7 mouse cellular contexts compared by ENCODE assay signal in the genomic region with DNA sequence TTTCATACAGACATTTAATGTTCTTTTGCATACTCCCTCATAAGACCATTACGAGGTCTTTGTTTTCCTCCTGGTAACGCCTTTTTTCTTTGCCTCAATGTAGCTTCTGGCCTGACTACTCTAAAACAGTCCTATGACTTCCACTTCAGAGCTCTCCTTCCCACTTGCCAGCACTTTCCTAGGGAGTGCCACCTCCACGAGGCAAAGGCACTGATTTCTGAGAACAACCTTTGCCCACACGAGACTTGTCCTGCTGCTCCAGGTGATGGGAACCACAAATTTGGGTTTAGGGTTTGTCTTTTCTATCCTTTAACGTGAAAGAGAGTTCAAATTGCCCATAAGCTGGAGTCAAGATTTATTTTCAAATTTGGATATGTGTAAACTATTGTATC. TPM values are rescaled to one million over a fixed set of nuclear protein-coding genes. Genes with fewer than 3 reads are reported as not detected.
A peak's percentile ranks its signal among the peaks of the same experiment; 100 is the strongest.
DNase-seq lines count a peak whose midpoint lies in the region; ATAC-seq and TF ChIP-seq lines count a peak whose summit lies in the region.

No protein-coding gene starts in this region.

- peak overlapping the region; percentile 60 for H3K4me2 ChIP-seq in forebrain, embryonic 14.5 days (ENCODE audit: low read length)
- H3K4me2 ChIP-seq in liver, embryonic 13.5 days, result peak overlapping the region; percentile 71

- H3K36me3 ChIP-seq in spleen, adult 2 months (ENCODE audit: control insufficient read depth, insufficient read depth, low read length), result peaks cover 56% of the 10 kb centered on the region
- H3K36me3 ChIP-seq in forebrain, embryonic 14.5 days (ENCODE audit: control insufficient read depth, insufficient read depth, low read length), result peaks cover 74% of the 10 kb centered on the region
- peaks cover 77% of the 10 kb centered on the region for H3K36me3 ChIP-seq in liver, embryonic 13.5 days

- peak overlapping the region; percentile 62 for H3K9ac ChIP-seq in forebrain, embryonic 14.5 days (ENCODE audit: low read length)
- H3K9ac ChIP-seq in liver, embryonic 13.5 days, result peak overlapping the region; percentile 75

- 33% methylated on average over 5 of the region's 5 CpGs for whole genome bisulfite sequencing in spleen, adult 2 months
- WGBS in forebrain, embryonic 14.5 days, result 48% methylated on average over 5 of the region's 5 CpGs
- 36% methylated on average over 5 of the region's 5 CpGs for WGBS in liver, embryonic 13.5 days (ENCODE audit: insufficient replicate concordance)

- no peaks in the 10 kb centered on the region for H3K9me3 ChIP-seq in forebrain, embryonic 14.5 days (replicated peaks; ENCODE audit: control insufficient read depth, low read length)
- H3K9me3 ChIP-seq in liver, embryonic 13.5 days (replicated peaks), result no peaks in the 10 kb centered on the region

- no peak for ATAC-seq in forebrain, embryonic 14.5 days
- no peak for ATAC-seq in liver, embryonic 13.5 days (ENCODE audit: low read depth)
- no peak for ATAC-seq in frontal cortex, adult (ENCODE audit: low TSS enrichment)

- H3K27me3 ChIP-seq in spleen, adult 2 months (ENCODE audit: control insufficient read depth, insufficient read depth, low read length), result no peaks in the 10 kb centered on the region
- no peaks in the 10 kb centered on the region for H3K27me3 ChIP-seq in forebrain, embryonic 14.5 days (replicated peaks; ENCODE audit: control insufficient read depth, insufficient read depth, low read length)
- no peaks in the 10 kb centered on the region for H3K27me3 ChIP-seq in liver, embryonic 13.5 days

- peak overlapping the region; percentile 88 for H3K27ac ChIP-seq in spleen, adult 2 months (ENCODE audit: insufficient read depth, low read length)
- H3K27ac ChIP-seq in forebrain, embryonic 14.5 days (ENCODE audit: low read depth, low read length), result peak overlapping the region; percentile 83
- peak overlapping the region; percentile 87 for H3K27ac ChIP-seq in liver, embryonic 13.5 days

- TF ChIP-seq POLR2A in spleen, adult 2 months (IDR thresholded peaks at IDR 0.05; ENCODE audit: low read depth, low read length), result no peak

- TF ChIP-seq CTCF in spleen, adult 2 months (IDR thresholded peaks at IDR 0.05; ENCODE audit: extremely low read depth, insufficient read depth, insufficient read length, insufficient replicate concordance), result no peak

- no peak for DNase-seq in spleen, adult 2 months (ENCODE audit: low read depth in 1 of 2, low spot score in 2 of 2)
- no peak for DNase-seq in spleen, adult 18-20 months
- no peak for DNase-seq in forebrain, embryonic 14.5 days (ENCODE audit: low spot score)
- no peak for DNase-seq in liver, embryonic 13.5 days
- no peak for DNase-seq in urinary bladder, postnatal 10 days (ENCODE audit: low spot score)
- no peak for DNase-seq in adrenal gland, adult (ENCODE audit: inconsistent age in 2 of 2, low spot score in 1 of 2)

- peak overlapping the region; percentile 66 for H3K4me3 ChIP-seq in spleen, adult 2 months (ENCODE audit: extremely low read depth, insufficient read depth, insufficient read length)
- peak overlapping the region; percentile 80 for H3K4me3 ChIP-seq in forebrain, embryonic 14.5 days (ENCODE audit: low read depth, low read length)
- H3K4me3 ChIP-seq in liver, embryonic 13.5 days (replicated peaks), result peak overlapping the region; percentile 67

- H3K4me1 ChIP-seq in spleen, adult 2 months (ENCODE audit: control insufficient read depth, insufficient read depth, insufficient read length), result peaks cover 2% of the 10 kb centered on the region; the same call in 1 of the 2 replicates
- peaks cover 10% of the 10 kb centered on the region for H3K4me1 ChIP-seq in forebrain, embryonic 14.5 days (ENCODE audit: control insufficient read depth, insufficient read depth, low read length)
- peaks cover 39% of the 10 kb centered on the region for H3K4me1 ChIP-seq in liver, embryonic 13.5 days (replicated peaks)

RNA-seq across cellular contexts. Expression of gene Eef1g, which starts 0.6 kb away (rescaled TPM):
- 206 and 242 TPM in 2 replicates for polyA plus RNA-seq in spleen, adult 2 months (2012; rRNA removed)
- polyA plus RNA-seq in forebrain, embryonic 14.5 days (2014; fragmentation: Nextera tagmentation; extraction: Ambion mirVana), result 356 and 360 TPM in 2 replicates
- 298 and 320 TPM in 2 replicates for polyA plus RNA-seq in liver, embryonic 13.5 days (2015; fragmentation: Nextera tagmentation; extraction: Ambion mirVana)

RNA-seq across cellular contexts. Expression of gene Tut1, which starts 12.5 kb away (rescaled TPM):
- polyA plus RNA-seq in spleen, adult 2 months (2012; rRNA removed), result 18.3 and 22.3 TPM in 2 replicates
- 24.2 and 26.4 TPM in 2 replicates for polyA plus RNA-seq in forebrain, embryonic 14.5 days (2014; fragmentation: Nextera tagmentation; extraction: Ambion mirVana)
- 18.7 and 20.2 TPM in 2 replicates for polyA plus RNA-seq in liver, embryonic 13.5 days (2015; fragmentation: Nextera tagmentation; extraction: Ambion mirVana)

RNA-seq across cellular contexts. Expression of gene Ahnak, which starts 22.9 kb away (rescaled TPM):
- polyA plus RNA-seq in spleen, adult 2 months (2012; rRNA removed), result 6.9 and 8.0 TPM in 2 replicates
- 2.6 and 4.5 TPM in 2 replicates for polyA plus RNA-seq in forebrain, embryonic 14.5 days (2014; fragmentation: Nextera tagmentation; extraction: Ambion mirVana)
- polyA plus RNA-seq in liver, embryonic 13.5 days (2015; fragmentation: Nextera tagmentation; extraction: Ambion mirVana), result 1.4 and 1.6 TPM in 2 replicates

RNA-seq across cellular contexts. Expression of gene Mta2, which starts 24.5 kb away (rescaled TPM):
- polyA plus RNA-seq in spleen, adult 2 months (2012; rRNA removed), result 35.0 and 37.7 TPM in 2 replicates
- polyA plus RNA-seq in forebrain, embryonic 14.5 days (2014; fragmentation: Nextera tagmentation; extraction: Ambion mirVana), result 57.1 and 57.4 TPM in 2 replicates
- polyA plus RNA-seq in liver, embryonic 13.5 days (2015; fragmentation: Nextera tagmentation; extraction: Ambion mirVana), result 99.5 and 114 TPM in 2 replicates

RNA-seq across cellular contexts. Expression of gene Eml3, which starts 36.8 kb away (rescaled TPM):
- polyA plus RNA-seq in spleen, adult 2 months (2012; rRNA removed), result 72.3 and 77.7 TPM in 2 replicates
- polyA plus RNA-seq in forebrain, embryonic 14.5 days (2014; fragmentation: Nextera tagmentation; extraction: Ambion mirVana), result 4.1 and 5.4 TPM in 2 replicates
- polyA plus RNA-seq in liver, embryonic 13.5 days (2015; fragmentation: Nextera tagmentation; extraction: Ambion mirVana), result 14.4 and 15.2 TPM in 2 replicates
